Mouse (Mus musculus) kidney, adult 2 months (tissue): ENCODE measurements at regions not wholly inside any gene's neighbourhood (a gene's known extent, or its start where the extent isn't known, plus 50 kb on each side); places are given as distances from the start of the nearest gene placed in this dataset.

Source experiments
- CTCF ChIP-seq: fragments of 200-500 bp; conservative IDR thresholded peaks from 2 replicates; pipeline ENCODE4 v1.5.1; 2011; ENCODE audit warnings: low read depth, mild to moderate bottlenecking, control low read depth, low read length, moderate library complexity, mixed read lengths; ENCODE audit not compliant: insufficient read depth, insufficient read length
- POLR2A ChIP-seq: fragments of 200-500 bp; IDR thresholded peaks from one replicate; pipeline ENCODE4 v1.6.1; 2011; ENCODE audit warnings: low read depth, low read length, control low read depth

DNA sequence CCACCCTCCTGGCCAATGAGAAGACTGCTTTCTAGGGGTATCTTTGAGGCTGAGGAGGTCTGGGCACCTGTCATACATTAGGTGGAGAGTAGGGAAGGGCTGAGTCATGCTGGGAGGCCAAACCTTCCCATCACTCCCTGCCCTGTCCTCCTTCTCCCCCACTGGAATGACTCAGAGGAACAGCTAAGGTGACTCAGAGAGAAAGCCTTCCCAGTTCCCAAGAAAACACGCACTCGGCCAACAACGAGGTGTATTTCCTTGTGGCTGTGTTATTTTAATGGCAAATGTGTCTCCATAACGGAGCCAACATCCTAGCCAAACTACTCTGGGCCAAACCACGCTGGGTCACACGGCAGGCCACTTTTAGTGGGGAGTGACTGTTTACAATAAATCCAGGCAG, 124.0 kb upstream of the Cdkn3 start:
- no peak for TF ChIP-seq CTCF
- no peak for TF ChIP-seq POLR2A
